Mouse (Mus musculus): ENCODE measurements around the gene Cfap161.

Gene Cfap161

GRCm38 (mm10) chr7:83809715-83810114 is 15.0 kb upstream of the Cfap161 start:
- ChIA-PET POLR2A (interaction anchor here (0.5 to 10.1 kb wide), 22 partner anchors 9 to 438 kb away, joined by 3 to 66 read pairs (median 4); partner anchors contain the start of genes Mesd (in 2 of the 4), Tlnrd1 (in 2 of the 4) and Cfap161 (in 1 of the 4)), CTCF (interaction anchor here in 3 of 4 experiments (0.5 to 1.1 kb wide), 3 partner anchors 35 to 149 kb away, joined by 3 to 4 read pairs (median 3); no protein-coding TSS in a partner anchor)

- CTCF ChIA-PET, result interaction anchor here in 2 of 4 experiments (1.0 to 1.1 kb wide), 2 partner anchors 34 to 149 kb away, joined by 3 read pairs; no protein-coding TSS in a partner anchor
These were observed 14.4 kb upstream of the Cfap161 start for GRCm38 (mm10) chr7:83809060-83809459.

GRCm38 (mm10) chr7:83806934-83807333 is 12.3 kb upstream of the Cfap161 start:
- CTCF ChIA-PET, result no interaction called here
- POLR2A ChIA-PET, result interaction anchor here in 3 of 4 experiments (0.5 to 10.1 kb wide), 5 partner anchors 57 to 77 kb away, joined by 3 to 66 read pairs (median 3); partner anchors contain the start of genes Mesd (in 1 of the 3) and Tlnrd1 (in 1 of the 3)

More at GRCm38 (mm10) chr7:83809060-83809459, 14.4 kb upstream of the Cfap161 start:
- POLR2A ChIA-PET, result interaction anchor here (0.6 to 10.1 kb wide), 19 partner anchors 8 to 439 kb away, joined by 3 to 66 read pairs (median 4); partner anchors contain the start of genes Mesd (in 2 of the 4) and Tlnrd1 (in 2 of the 4)

- ChIA-PET CTCF (no interaction called here), POLR2A (interaction anchor here in 1 of 4 experiments (1.2 kb wide), 1 partner anchor 81 kb away, joined by 3 read pairs; the partner anchor contains the start of genes Mesd and Tlnrd1)
These were observed 9.1 kb upstream of the Cfap161 start for GRCm38 (mm10) chr7:83803777-83804176.

- CTCF ChIA-PET, result interaction anchor here in 2 of 4 experiments (0.6 to 1.4 kb wide), 10 partner anchors 11 to 470 kb away, joined by 3 to 7 read pairs (median 3); no protein-coding TSS in a partner anchor
- POLR2A ChIA-PET, result interaction anchor here in 1 of 4 experiments (1.3 to 2.0 kb wide), 2 partner anchors 26 to 82 kb away, joined by 4 to 6 read pairs; partner anchors contain the start of genes Mesd and Tlnrd1
These were observed 7.8 kb upstream of the Cfap161 start for GRCm38 (mm10) chr7:83802509-83802908.

- POLR2A ChIA-PET, result interaction anchor here in 2 of 4 experiments (0.6 to 2.0 kb wide), 4 partner anchors 26 to 169 kb away, joined by 3 to 6 read pairs (median 4); partner anchors contain the start of genes Mesd (in 1 of the 2) and Tlnrd1 (in 1 of the 2)
- CTCF ChIA-PET, result interaction anchor here in 2 of 4 experiments (0.6 to 1.4 kb wide), 8 partner anchors 12 to 470 kb away, joined by 3 to 7 read pairs (median 3); no protein-coding TSS in a partner anchor
These were observed 7.3 kb upstream of the Cfap161 start for GRCm38 (mm10) chr7:83802007-83802406.

- ChIA-PET POLR2A (interaction anchor here in 2 of 4 experiments (0.6 to 2.0 kb wide), 4 partner anchors 27 to 169 kb away, joined by 3 to 5 read pairs (median 4); partner anchors contain the start of genes Mesd (in 1 of the 2) and Tlnrd1 (in 1 of the 2)), CTCF (interaction anchor here in 2 of 4 experiments (0.6 to 1.4 kb wide), 5 partner anchors 35 to 471 kb away, joined by 3 to 7 read pairs (median 3); no protein-coding TSS in a partner anchor)
These were observed 6.8 kb upstream of the Cfap161 start for GRCm38 (mm10) chr7:83801483-83801875.

GRCm38 (mm10) chr7:83800561-83801482 is 6.1 kb upstream of the Cfap161 start:
- ChIA-PET POLR2A (interaction anchor here in 1 of 4 experiments (0.6 to 2.0 kb wide), 4 partner anchors 9 to 168 kb away, joined by 3 to 5 read pairs (median 4); partner anchors contain the start of genes Mesd and Tlnrd1), CTCF (interaction anchor here in 1 of 4 experiments (1.2 kb wide), 1 partner anchor 471 kb away, joined by 3 read pairs; no protein-coding TSS in a partner anchor)

- CTCF ChIA-PET, result interaction anchor here in 2 of 4 experiments (0.7 to 1.5 kb wide), 2 partner anchors 92 to 104 kb away, joined by 4 to 5 read pairs; no protein-coding TSS in a partner anchor
- POLR2A ChIA-PET, result interaction anchor here in 1 of 4 experiments (1.0 to 1.1 kb wide), 3 partner anchors 9 to 83 kb away, joined by 3 to 4 read pairs (median 3); no protein-coding TSS in a partner anchor
These were observed 5.4 kb upstream of the Cfap161 start for GRCm38 (mm10) chr7:83800071-83800470.

GRCm38 (mm10) chr7:83798004-83798403 is 3.3 kb upstream of the Cfap161 start:
- ChIA-PET POLR2A (no interaction called here), CTCF (no interaction called here)

- CTCF ChIA-PET, result no interaction called here
- POLR2A ChIA-PET, result no interaction called here
These were observed 1.5 kb upstream of the Cfap161 start for GRCm38 (mm10) chr7:83796177-83796576.

- ChIA-PET POLR2A (interaction anchor here in 3 of 4 experiments (0.9 to 2.2 kb wide), 10 partner anchors 14 to 98 kb away, joined by 3 to 7 read pairs (median 3); partner anchors contain the start of genes Mesd (in 1 of the 3) and Tlnrd1 (in 1 of the 3)), CTCF (no interaction called here)
These were observed 535 bp downstream of the Cfap161 start for GRCm38 (mm10) chr7:83794006-83794683.

GRCm38 (mm10) chr7:83780881-83781280 is 13.8 kb downstream of the Cfap161 start:
- ChIA-PET POLR2A (interaction anchor here in 1 of 4 experiments (0.6 to 1.1 kb wide), 2 partner anchors 32 to 148 kb away, joined by 3 read pairs; no protein-coding TSS in a partner anchor), CTCF (no interaction called here)

GRCm38 (mm10) chr7:83780026-83780425 is 14.7 kb downstream of the Cfap161 start:
- POLR2A ChIA-PET, result interaction anchor here in 1 of 4 experiments (1.1 kb wide), 1 partner anchor 33 kb away, joined by 3 read pairs; no protein-coding TSS in a partner anchor

GRCm38 (mm10) chr7:83779028-83779427 is 15.7 kb downstream of the Cfap161 start:
- ChIA-PET CTCF (interaction anchor here in 2 of 4 experiments (1.0 to 1.2 kb wide), 2 partner anchors 11 to 26 kb away, joined by 4 read pairs; no protein-coding TSS in a partner anchor), POLR2A (interaction anchor here in 2 of 4 experiments (0.7 to 1.0 kb wide), 2 partner anchors 13 to 80 kb away, joined by 4 to 5 read pairs; no protein-coding TSS in a partner anchor)

More at GRCm38 (mm10) chr7:83780026-83780425, 14.7 kb downstream of the Cfap161 start:
- CTCF ChIA-PET, result no interaction called here

GRCm38 (mm10) chr7:83778516-83778915 is 16.2 kb downstream of the Cfap161 start:
- CTCF ChIA-PET, result interaction anchor here in 2 of 4 experiments (1.0 to 1.2 kb wide), 2 partner anchors 11 to 26 kb away, joined by 4 read pairs; no protein-coding TSS in a partner anchor

GRCm38 (mm10) chr7:83774721-83775120 is 20.0 kb downstream of the Cfap161 start:
- POLR2A ChIA-PET, result interaction anchor here in 3 of 4 experiments (0.8 to 1.6 kb wide), 7 partner anchors 39 to 117 kb away, joined by 3 to 8 read pairs (median 5); partner anchors contain the start of genes Mesd (in 2 of the 3) and Tlnrd1 (in 2 of the 3)
- CTCF ChIA-PET, result interaction anchor here (0.6 to 1.5 kb wide), 14 partner anchors 8 to 225 kb away, joined by 3 to 7 read pairs (median 3); partner anchors contain the start of genes Mesd (in 1 of the 4) and Tlnrd1 (in 1 of the 4)

More at GRCm38 (mm10) chr7:83778516-83778915, 16.2 kb downstream of the Cfap161 start:
- POLR2A ChIA-PET, result interaction anchor here in 2 of 4 experiments (0.7 to 1.0 kb wide), 2 partner anchors 14 to 81 kb away, joined by 4 to 5 read pairs; no protein-coding TSS in a partner anchor
